Mouse (Mus musculus): ENCODE results near the gene Cpb2.

DNA sequence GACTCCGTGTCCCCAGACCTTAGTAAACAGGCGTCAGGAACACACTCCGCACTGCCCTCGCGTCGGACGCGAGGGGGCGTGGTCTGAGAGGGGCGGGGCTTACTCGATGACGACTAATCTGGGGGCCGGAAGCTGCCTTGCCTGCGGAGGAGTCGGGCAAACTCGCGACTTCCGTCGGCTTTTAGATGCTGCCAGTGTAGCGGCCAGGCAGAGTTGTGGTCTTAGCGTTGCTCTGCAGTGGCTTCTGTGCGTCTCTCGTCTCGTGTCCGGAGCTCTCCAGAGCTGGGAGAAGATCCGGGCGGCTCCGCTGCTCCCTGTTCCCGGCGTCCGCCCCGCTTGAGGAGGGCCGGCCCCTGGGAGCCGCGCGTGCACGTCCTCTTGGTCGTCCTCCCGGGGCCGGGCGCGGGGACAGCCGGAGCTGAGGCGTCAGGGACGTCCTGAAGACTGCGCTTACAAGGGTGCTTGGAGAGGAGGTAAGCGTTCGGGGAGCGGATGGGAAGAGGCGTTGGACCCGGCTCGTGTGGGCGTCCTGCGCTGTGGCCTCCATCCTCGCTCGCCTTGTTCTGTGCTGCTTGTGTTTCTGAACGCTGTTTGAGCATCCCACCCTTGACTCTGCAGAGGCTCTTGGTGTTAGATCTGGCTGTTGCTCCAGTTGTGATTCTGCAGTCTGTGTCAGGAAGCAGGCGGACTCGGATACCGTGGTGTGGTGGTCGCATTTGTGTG is 42.3 kb downstream of the Cpb2 start, which contains the start of gene Zc3h13:
- peak; percentile 58; the same call in 1 of the 2 replicates for TF ChIP-seq CTCF (IDR thresholded peaks at IDR 0.05; ENCODE audit: borderline replicate concordance, control insufficient read depth, extremely low read depth, insufficient read depth, low read length, poor library complexity)
- peak; percentile 77 for TF ChIP-seq POLR2A (IDR thresholded peaks at IDR 0.05; ENCODE audit: control insufficient read depth, extremely low read depth, insufficient read depth, low read length, poor library complexity)

Measured in thymus, adult 2 months (tissue).